Mouse (Mus musculus) thymus, adult 2 months (tissue): ENCODE results near the gene Gm20388.

ENCODE experiments used
- CTCF ChIP-seq: fragments of 200-500 bp; IDR thresholded peaks from 2 replicates; pipeline ENCODE4 v1.5.1; 2012; ENCODE audit warnings: mild to moderate bottlenecking, control low read depth, low read length, moderate library complexity, borderline replicate concordance; ENCODE audit not compliant: control insufficient read depth, poor library complexity, insufficient read depth; ENCODE audit errors: extremely low read depth
- POLR2A ChIP-seq: fragments of 200-500 bp; IDR thresholded peaks from 2 replicates; pipeline ENCODE4 v1.6.1; 2012; ENCODE audit warnings: mild to moderate bottlenecking, low read length, control low read depth, moderate library complexity; ENCODE audit not compliant: control insufficient read depth, poor library complexity, insufficient read depth; ENCODE audit errors: extremely low read depth

DNA sequence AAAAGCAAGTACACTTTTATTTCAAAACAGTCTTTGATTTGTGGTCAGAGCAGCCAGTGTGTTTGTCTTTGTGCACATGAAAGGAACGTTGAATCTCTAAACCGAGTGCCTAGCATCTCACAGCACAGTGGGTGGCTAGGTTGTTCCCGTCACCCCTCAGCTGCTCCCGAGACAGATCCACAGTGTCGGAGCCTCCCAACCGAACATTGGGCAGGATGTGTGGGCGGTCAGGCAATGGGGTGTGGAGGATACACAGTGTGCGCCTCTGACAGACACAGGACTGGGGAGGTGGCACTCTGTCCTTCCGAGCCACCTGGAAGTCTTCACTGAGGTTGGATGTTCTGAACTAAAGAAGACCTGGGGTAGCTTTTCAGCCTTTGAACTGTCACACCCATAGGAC is 3595.1 kb downstream of the Gm20388 start:
- no peak for TF ChIP-seq CTCF
- no peak for TF ChIP-seq POLR2A
